Mouse (Mus musculus) cerebellum, postnatal 4 days (tissue): ENCODE measurements around the gene N4bp2l1.
A peak's percentile ranks its signal among the peaks of the same experiment; 100 is the strongest.

Experiments used
- DNase-seq, 2 experiments: peaks; one replicate each; pipeline ENCODE4 v3.0.0; 2022; ENCODE audit warnings: low spot score in 2 of 2, mixed read lengths in 1 of 2

The N4bp2l1 gene

GRCm38 (mm10) chr5:150566971-150567370 lies 30.0 kb downstream of the N4bp2l1 start:
- DNase-seq = no peak

GRCm38 (mm10) chr5:150566226-150566625 lies 30.8 kb downstream of the N4bp2l1 start:
- DNase-seq = no peak

- no peak for DNase-seq
Observed at GRCm38 (mm10) chr5:150564426-150564825, 32.6 kb downstream of the N4bp2l1 start.

- no peak for DNase-seq
Observed at GRCm38 (mm10) chr5:150561783-150562182, 35.2 kb downstream of the N4bp2l1 start.

- DNase-seq = no peak
Observed at GRCm38 (mm10) chr5:150561376-150561775, 35.6 kb downstream of the N4bp2l1 start.

GRCm38 (mm10) chr5:150560851-150561250 lies 36.1 kb downstream of the N4bp2l1 start:
- no peak for DNase-seq

- no peak for DNase-seq
Observed at GRCm38 (mm10) chr5:150559519-150560103, 37.4 kb downstream of the N4bp2l1 start.

- no peak for DNase-seq
Observed at GRCm38 (mm10) chr5:150551637-150552036, 45.4 kb downstream of the N4bp2l1 start.

- DNase-seq = no peak
Observed at GRCm38 (mm10) chr5:150543184-150543583, 53.8 kb downstream of the N4bp2l1 start.

GRCm38 (mm10) chr5:150541302-150541701 lies 55.7 kb downstream of the N4bp2l1 start:
- DNase-seq = no peak

- DNase-seq = no peak
Observed at GRCm38 (mm10) chr5:150525239-150525638, 71.7 kb downstream of the N4bp2l1 start.

- no peak for DNase-seq
Observed at GRCm38 (mm10) chr5:150522867-150523234, 74.1 kb downstream of the N4bp2l1 start.

GRCm38 (mm10) chr5:150521937-150522866 lies 74.8 kb downstream of the N4bp2l1 start, which contains the start of gene Brca2:
Brca2 (plus strand) TSS chr5:150522630.
- DNase-seq = peak; percentile 86 to 95
